Mouse (Mus musculus): ENCODE measurements at regions not wholly inside any gene's neighbourhood (a gene's known extent, or its start where the extent isn't known, plus 50 kb on each side); places are given as distances from the start of the nearest gene placed in this dataset.

GRCm38 (mm10) chr12:68605417-68606000 lies 553.5 kb downstream of the Rps29 start:
- TF ChIP-seq CTCF (IDR thresholded peaks at IDR 0.05; ENCODE audit: borderline replicate concordance, insufficient read depth, low read length) (no peak), POLR2A (IDR thresholded peaks at IDR 0.05; ENCODE audit: low read depth, low read length) (no peak)
